In the genomic region with DNA sequence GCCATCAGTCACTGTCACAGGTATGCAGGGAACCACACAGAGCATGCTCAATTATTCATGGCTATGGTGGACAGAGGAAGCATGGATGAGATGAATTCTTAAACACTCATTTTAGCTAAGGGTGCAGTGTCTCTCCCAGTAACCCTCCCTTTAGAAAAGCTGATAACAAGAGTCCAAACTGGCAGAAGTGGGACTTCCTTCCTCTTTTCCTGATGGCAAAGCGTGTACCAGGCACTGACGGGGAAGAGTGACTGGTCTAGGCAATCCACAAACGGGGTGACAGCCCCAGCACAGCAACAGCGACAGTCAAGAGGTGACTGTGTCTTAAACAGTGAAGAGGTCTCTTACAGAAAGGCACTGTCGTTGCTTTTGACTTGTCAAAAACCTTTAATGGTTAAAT, we compare ENCODE assay signal across 18 mouse cellular contexts. TPM values are rescaled to one million over a fixed set of nuclear protein-coding genes. Genes with fewer than 3 reads are reported as not detected.
DNase-seq lines count a peak whose midpoint lies in the region; ATAC-seq lines count a peak whose summit lies in the region.
"Had no signal": no experiment of that assay in that cellular context is flagged by ENCODE, and none has a peak within 500 bp of the region (broad histone marks: within the 10 kb centered on the region; RNA-seq: fewer than 3 reads in every experiment).

No protein-coding gene starts in this region.

- intact Hi-C loops in gastrocnemius, postnatal 14 days (cut with DNase I; ENCODE audit: low total_unique reads) = no loop called here

- 89% methylated on average over 5 of the region's 5 CpGs for WGBS in heart, embryonic 10.5 days
- WGBS in forebrain, embryonic 16.5 days = 92% methylated on average over 5 of the region's 5 CpGs

- H3K27ac ChIP-seq in heart, embryonic 10.5 days = no peak overlapping the region
- H3K27ac ChIP-seq in forebrain, embryonic 16.5 days (ENCODE audit: low read length) = no peak overlapping the region
- H3K27ac ChIP-seq: embryonic facial prominence, embryonic 15.5 days; forebrain, embryonic 10.5 days; heart, embryonic 13.5 days had no signal

- H3K9me3 ChIP-seq in heart, embryonic 10.5 days = no peaks in the 10 kb centered on the region
- no peaks in the 10 kb centered on the region for H3K9me3 ChIP-seq in megakaryocyte, embryonic 14.5 days
- no peaks in the 10 kb centered on the region for H3K9me3 ChIP-seq in forebrain, embryonic 16.5 days (ENCODE audit: control insufficient read depth, low read length)
- H3K9me3 ChIP-seq: embryonic facial prominence, embryonic 15.5 days; forebrain, embryonic 10.5 days; heart, embryonic 13.5 days had no signal

- H3K4me1 ChIP-seq in heart, embryonic 10.5 days = no peaks in the 10 kb centered on the region
- H3K4me1 ChIP-seq in megakaryocyte, embryonic 14.5 days = peaks cover 32% of the 10 kb centered on the region
- H3K4me1 ChIP-seq in forebrain, embryonic 16.5 days (replicated peaks; ENCODE audit: control insufficient read depth, insufficient read depth, low read length) = no peaks in the 10 kb centered on the region
- H3K4me1 ChIP-seq: embryonic facial prominence, embryonic 15.5 days; forebrain, embryonic 10.5 days; heart, embryonic 13.5 days had no signal

- no peak for ATAC-seq in megakaryocyte, adult 5-6 weeks (ENCODE audit: poor library complexity, severe bottlenecking)
- peak; percentile 60; the same call in 1 of the 2 replicates for ATAC-seq in common myeloid progenitor, adult 5-6 weeks (replicated peaks; ENCODE audit: low read depth, poor library complexity, severe bottlenecking)
- no peak for ATAC-seq in forebrain, embryonic 16.5 days
- ATAC-seq: forebrain, embryonic 14.5 days had no signal

- H3K27me3 ChIP-seq in heart, embryonic 10.5 days (ENCODE audit: insufficient read depth, poor library complexity, severe bottlenecking) = no peaks in the 10 kb centered on the region
- H3K27me3 ChIP-seq in megakaryocyte, embryonic 14.5 days (replicated peaks) = no peaks in the 10 kb centered on the region
- H3K27me3 ChIP-seq in forebrain, embryonic 16.5 days (replicated peaks; ENCODE audit: control insufficient read depth, insufficient read depth, low read length) = no peaks in the 10 kb centered on the region
- H3K27me3 ChIP-seq: embryonic facial prominence, embryonic 15.5 days; heart, embryonic 13.5 days had no signal

- DNase-seq in heart, embryonic 10.5 days (ENCODE audit: low spot score) = peak; percentile 22
- DNase-seq in heart, adult 11 months = no peak
- DNase-seq in gastrocnemius, postnatal 14 days = no peak
- DNase-seq: adrenal gland, adult 2 months; cerebellum, adult 18-20 months; cerebellum, postnatal 10 days; embryo, embryonic 11 days; heart, postnatal 36 days; kidney, adult 11 months had no signal

- H3K4me3 ChIP-seq in heart, embryonic 10.5 days = no peak overlapping the region
- H3K4me3 ChIP-seq in megakaryocyte, embryonic 14.5 days (replicated peaks) = peak overlapping the region; percentile 71
- no peak overlapping the region for H3K4me3 ChIP-seq in forebrain, embryonic 16.5 days (replicated peaks; ENCODE audit: low read length)
- H3K4me3 ChIP-seq: embryonic facial prominence, embryonic 15.5 days; erythroblast, embryonic 14.5 days; forebrain, embryonic 10.5 days; heart, embryonic 13.5 days had no signal

- H3K4me2 ChIP-seq in forebrain, embryonic 16.5 days (ENCODE audit: low read length) = no peak overlapping the region
- H3K4me2 ChIP-seq: embryonic facial prominence, embryonic 15.5 days; heart, embryonic 13.5 days had no signal

- peaks cover 88% of the 10 kb centered on the region for H3K36me3 ChIP-seq in heart, embryonic 10.5 days
- H3K36me3 ChIP-seq in megakaryocyte, embryonic 14.5 days (replicated peaks; ENCODE audit: low read length) = peaks cover 97% of the 10 kb centered on the region
- H3K36me3 ChIP-seq in forebrain, embryonic 16.5 days (ENCODE audit: control insufficient read depth, insufficient read depth) = peaks cover 4% of the 10 kb centered on the region

- no peak overlapping the region for H3K9ac ChIP-seq in forebrain, embryonic 16.5 days (replicated peaks; ENCODE audit: low read depth, low read length)
- H3K9ac ChIP-seq: embryonic facial prominence, embryonic 15.5 days; heart, embryonic 13.5 days had no signal

RNA-seq across cellular contexts. Expression of a gene that starts 24.5 kb away (rescaled TPM):
- polyA plus RNA-seq in heart, embryonic 10.5 days (2016; fragmentation: Nextera tagmentation; extraction: Ambion mirVana) = 4.1 and 6.8 TPM in 2 replicates
- 18.7 and 24.5 TPM in 2 replicates for polyA plus RNA-seq in megakaryocyte, embryonic 14.5 days (2012; ENCODE audit: insufficient read depth, low replicate concordance)
- total RNA-seq in megakaryocyte, adult 5-6 weeks (2015) = 24.8 and 26.8 TPM in 2 replicates
- 9.9 and 15.3 TPM in 2 replicates for total RNA-seq in megakaryocyte, adult 5-6 weeks (2017)
- 9.0 and 14.3 TPM in 2 replicates for total RNA-seq in common myeloid progenitor, adult 5-6 weeks (2017)
- total RNA-seq in gastrocnemius, postnatal 14 days (2021) = 10 to 100 TPM; 21.5 to 22.3 TPM
- polyA plus RNA-seq in forebrain, embryonic 16.5 days (2015; fragmentation: Nextera tagmentation; extraction: Ambion mirVana) = 10.2 and 11.5 TPM in 2 replicates
